Mouse (Mus musculus) left cerebral cortex, adult 9 months (tissue): Measurements from ENCODE around the gene Ppp1r12a.

ENCODE experiments used
- DNase-seq, 2 experiments: peaks; one replicate each; pipeline ENCODE4 v3.0.0; 2022; ENCODE audit warnings: low spot score in 2 of 2

Ppp1r12a gene

DNA sequence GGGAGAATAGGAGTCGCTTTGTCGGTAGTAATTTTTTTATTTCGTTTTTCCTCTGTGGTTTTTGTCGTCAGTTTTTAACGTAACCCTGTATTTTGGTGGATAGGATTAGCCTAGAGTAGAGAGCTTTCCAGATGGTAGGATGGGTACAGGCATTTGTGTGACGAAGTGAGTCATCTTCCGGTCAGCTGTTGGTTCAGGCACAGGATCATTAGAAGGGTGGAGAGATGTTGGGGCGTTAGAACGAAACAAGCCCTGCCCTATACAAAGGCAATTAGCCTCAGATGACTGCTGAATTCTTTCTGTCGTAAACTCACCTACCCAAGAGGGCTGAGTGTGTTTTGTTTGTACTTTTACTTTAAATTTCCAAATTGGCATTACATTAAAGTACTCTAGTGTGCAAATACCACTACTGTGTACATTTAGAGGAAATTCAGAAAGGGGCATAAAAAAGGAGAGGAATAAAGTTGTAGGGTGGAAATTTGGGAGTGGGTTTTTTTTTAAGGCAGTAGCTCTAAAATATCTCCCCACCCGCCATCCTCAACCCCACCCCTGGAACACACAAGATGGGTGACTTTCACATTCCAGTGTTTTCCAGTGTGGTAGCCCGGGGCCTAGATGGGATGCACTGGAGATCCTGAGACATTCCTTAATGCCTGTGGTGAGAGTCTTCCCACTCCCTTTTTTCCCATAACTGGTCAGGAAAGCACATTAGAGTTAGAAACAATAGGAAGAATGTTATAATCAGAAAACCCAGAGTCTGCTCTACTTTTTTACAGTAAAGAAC lies 129.9 kb downstream of the Ppp1r12a start:
- DNase-seq: no peak

DNA sequence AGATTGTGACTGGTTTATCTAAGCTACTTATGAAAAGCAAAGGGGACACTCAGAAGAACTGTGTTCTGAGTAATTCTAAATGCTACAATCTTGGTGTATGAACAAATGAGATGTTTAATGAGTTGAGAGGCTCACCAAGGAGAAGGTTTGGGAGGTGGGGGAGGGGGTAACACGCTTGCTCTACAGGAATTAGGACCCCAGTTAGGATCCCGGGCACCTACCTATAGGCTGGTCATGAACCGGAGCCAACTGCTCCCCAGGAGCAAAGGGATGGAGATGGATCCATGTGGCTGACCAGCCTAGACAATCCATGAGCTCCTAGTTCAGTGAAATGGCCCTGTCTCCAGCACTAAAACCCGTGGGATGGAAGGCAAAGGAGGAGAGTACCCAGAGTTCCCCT lies 130.7 kb downstream of the Ppp1r12a start:
- no peak for DNase-seq

DNA sequence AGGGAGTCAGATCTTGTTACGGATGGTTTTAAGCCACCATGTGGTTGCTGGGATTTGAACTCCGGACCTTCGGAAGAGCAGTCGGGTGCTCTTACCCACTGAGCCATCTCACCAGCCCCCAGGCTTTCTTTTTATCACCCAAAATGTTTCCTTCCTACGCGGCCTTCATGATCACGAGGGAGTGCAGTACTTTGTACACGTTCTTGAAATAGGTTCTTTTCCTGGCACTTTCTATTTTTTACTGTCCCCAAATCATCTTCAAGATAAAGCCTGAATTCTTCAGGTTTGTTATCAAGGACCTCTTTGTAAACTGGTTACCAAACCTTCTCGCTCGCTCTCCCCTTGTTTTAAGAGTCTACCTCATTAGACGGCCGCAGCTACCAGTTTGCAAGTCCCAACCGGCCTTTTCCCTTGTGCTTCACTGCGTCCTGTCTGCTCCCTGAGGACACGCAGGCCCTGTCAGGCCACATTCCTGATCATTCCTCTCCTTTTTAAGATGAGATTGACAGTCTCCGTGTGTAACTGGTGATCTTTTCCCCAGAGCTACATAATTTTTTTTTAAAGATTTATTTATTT lies 131.7 kb downstream of the Ppp1r12a start:
- DNase-seq: peak in 1 of 2 experiments; percentile 34

DNA sequence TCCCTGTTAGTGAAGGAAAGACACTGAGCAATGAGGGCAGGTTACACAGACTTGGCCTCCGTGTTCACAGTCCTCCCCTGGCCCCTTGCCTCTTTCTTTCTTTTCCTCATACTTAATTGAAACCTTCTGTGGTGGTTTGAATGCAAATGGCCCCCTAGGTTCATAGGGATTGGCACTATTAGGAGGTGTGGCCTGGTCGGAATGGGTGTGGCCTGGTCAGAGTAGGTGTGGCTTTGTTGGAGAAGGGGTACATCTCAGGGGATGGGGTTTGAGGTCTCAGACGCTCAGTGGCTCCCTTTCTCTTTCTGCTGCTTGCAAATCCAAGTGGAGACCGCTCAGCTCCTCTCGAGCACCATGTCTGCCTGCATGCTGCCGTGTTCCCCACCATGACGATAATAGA lies 132.8 kb downstream of the Ppp1r12a start:
- DNase-seq: no peak

DNA sequence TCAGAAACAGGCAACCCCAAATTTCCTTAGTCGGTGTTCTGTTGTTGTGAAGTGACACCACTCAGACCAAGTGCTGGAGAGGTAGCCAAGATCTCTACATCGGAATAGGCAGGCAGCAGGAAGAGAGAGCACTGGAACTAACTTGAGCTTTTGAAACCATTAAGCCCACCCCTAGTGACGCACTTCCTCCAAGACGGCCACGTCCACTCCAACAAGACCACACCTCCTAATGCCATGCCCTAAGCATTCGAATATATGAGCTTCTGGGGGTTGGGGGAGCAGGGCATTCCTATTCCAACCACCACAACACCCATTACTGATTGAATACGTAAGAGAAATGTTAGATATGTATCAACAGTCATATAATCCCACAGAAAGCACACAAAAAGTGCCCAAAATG lies 134.5 kb downstream of the Ppp1r12a start:
- no peak for DNase-seq

DNA sequence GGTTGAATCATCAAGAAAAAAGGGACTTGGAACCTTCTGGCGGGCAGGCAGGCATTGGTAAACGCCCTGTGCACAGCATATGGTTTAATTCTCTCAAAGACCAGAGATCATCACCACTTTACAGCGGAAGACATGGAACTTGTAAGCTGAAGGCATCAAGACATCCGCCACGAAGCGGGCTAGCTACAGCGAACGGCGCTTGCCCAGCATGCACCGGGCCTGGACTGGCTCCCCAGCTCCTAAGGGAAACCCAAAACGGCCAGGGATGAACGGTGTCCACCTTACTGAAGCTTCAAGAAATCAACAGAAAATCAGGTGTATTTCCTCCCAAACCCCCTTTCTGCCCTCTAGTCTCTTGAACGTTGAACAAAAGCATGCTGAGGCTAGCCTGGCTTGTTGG lies 136.3 kb downstream of the Ppp1r12a start:
- DNase-seq: no peak

DNA sequence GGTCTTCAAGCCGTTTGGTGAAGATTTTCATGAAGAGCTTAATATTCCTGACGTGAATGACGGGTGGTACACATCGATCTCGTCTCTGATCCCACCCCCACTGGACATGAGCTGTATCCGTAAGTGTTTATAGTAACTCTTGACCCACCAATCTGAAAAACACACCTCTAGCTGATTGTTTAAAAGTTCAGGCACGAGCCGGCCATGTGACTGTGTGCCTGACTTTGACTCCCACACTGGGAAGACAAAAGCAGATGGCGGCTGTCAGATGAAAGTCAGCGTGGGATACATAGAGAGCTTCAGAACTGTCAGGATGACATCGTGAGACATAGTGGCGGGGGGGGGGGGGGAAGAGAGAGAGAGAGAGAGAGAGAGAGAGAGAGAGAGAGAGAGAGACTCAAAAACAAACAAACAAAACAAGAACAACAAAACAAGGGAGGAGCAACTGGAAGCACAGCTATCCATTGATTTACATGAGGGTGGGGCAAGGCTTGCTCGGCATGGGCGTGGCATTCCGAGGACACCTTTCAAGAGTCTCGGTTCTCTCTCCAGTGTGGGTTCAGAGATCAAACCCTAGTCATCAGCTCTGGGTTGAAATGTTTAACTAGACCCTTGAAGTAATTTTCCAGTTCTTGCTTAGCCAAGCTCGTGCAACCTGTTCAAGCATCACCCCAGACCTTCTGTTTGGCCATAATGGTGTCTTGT lies 137.0 kb downstream of the Ppp1r12a start:
- DNase-seq: no peak

DNA sequence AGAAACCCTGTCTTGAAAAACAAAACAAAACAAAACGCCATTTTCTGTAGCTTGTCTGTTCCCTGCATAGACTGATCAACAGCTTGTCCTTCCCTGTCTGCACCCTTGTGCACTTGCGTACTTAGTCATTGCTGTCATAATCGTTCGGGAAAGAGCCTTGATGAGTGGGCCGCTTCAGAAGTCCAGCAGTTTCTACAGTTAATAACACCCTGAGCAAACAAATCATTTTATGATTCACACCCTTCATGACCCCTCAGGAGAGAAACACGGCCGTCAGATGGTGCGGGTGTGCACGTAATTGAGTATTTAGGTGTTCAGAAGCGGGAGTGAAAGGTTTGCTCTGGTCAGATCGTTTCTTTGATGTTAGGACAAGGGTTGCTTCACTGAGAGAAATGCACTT lies 137.8 kb downstream of the Ppp1r12a start:
- DNase-seq: no peak

DNA sequence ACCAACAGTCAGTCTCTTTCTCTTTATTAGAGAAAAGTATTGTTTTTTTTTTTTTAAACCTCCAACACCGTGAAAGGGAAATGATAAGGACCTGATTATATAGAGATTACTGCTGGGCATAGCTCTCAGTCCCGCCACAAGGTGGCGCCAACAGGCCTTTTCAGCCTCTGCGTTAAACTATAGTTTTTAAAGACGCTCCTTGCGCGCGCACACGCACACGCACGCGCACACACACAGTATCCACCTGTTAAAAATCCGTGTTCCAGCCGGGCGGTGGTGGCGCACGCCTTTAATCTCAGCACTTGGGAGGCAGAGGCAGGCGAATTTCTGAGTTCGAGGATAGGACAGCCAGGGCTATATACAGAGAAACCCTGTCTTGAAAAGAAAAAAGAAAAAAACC lies 138.8 kb downstream of the Ppp1r12a start:
- peak in 1 of 2 experiments; percentile 78 for DNase-seq

DNA sequence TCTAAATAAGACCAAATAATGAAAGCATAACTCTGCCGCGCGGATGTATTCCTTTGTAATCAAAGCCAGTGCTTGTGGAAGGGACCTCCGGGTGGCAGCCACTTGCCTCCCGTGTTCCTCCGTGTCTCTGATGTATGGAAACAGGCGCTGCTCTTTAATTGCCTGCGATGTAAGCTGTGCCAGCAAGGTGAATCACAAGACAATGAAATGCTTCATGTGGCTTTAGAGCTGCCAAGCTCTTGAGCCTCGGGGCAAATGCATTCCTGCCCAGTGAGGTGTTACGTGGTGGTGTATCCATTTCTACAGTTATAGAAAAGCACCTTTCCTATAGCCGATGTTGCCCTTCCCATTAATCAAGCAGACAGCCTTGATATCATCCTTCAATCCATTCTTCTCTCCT lies 145.8 kb downstream of the Ppp1r12a start:
- no peak for DNase-seq

DNA sequence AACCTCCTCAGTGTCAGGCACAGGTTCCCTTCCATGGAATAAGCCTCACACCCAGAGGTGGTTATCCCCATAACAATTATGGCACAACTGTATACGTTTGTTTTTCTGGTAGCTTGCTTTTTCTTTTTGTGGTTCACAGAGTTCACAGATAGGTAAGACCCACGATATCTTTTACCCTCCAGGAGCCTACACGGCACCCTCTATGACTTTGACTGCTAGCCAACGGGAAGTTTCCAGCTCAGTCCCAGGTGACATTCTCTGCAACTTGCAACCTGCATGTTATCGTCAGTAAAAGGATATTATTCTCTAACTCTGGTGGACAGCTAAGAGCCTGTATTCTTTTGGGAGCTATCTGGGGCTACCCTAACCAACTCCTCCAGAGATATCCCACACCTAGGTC lies 148.2 kb downstream of the Ppp1r12a start:
- DNase-seq: no peak

DNA sequence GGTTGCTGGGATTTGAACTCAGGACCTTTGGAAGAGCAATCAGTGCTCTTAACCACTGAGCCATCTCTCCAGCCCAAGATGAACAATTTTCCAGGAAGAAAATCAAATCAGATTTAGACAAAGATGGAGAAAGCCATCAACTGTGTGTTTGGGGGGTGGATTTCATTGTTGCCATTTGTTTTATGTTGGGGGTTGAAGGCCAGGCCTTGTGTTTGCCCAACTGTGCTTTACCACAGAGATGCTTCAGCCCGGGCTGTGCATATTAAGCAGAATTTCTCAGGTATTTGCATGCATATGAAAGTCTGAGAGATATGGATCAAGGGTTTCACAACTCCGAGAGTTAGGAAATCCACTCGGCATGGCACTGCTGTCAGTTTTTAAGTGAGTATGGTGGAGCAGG lies 149.4 kb downstream of the Ppp1r12a start:
- DNase-seq: no peak

DNA sequence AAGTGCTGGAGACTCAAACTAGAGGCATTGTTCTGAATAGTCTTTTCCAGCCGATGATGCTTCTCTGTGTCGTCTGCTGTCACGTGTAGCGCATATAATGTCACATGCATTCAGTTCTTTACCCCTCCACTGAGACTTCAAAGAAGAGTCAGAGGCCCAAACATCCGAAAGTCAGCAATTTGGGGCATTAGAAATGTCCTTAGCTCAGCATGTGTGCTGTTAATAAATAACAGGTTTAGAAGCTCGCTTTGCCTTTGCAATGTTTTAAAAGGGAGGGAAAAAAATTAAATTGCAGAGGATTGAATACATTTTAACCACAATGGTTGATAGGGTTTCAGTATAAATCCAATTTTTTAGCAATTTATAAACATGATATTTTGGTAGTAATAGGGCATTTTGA lies 151.9 kb downstream of the Ppp1r12a start:
- DNase-seq: no peak

DNA sequence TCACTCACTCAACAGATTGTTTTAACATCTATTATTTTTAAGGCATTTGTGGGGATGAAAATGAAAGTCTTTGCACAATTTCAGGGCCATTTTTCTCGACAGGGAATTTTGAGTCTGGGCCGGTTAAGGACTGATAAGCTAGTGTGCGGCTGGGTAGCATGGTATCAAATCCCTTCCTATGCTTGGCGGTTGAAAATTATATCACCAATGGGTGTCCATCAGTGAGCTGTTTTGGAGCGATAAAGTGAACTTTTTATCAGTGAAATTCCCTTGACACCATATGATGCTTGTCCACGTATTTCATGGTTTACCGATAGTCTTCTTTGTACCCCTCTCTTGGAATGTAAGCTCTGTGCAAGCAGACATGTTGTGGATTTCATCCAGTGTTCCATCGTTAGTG lies 152.4 kb downstream of the Ppp1r12a start:
- no peak for DNase-seq

DNA sequence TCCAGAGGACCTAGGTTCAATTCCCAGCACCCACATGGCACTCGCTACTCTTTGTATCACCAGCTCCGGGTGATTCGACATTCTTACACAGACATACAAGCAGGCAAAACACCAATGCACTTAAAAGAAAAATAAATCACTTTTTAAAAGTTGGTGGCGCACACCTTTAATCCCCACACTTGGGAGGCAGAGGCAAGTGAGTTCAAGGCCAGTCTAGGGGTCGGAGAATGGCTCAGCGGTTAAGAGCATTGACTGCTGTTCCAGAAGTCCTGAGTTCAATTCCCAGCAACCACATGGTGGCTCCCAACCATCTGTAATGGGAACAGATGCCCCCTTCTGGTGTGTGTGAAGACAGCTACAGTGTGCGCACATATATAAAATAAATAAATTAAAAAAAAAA lies 153.2 kb downstream of the Ppp1r12a start:
- DNase-seq: no peak

DNA sequence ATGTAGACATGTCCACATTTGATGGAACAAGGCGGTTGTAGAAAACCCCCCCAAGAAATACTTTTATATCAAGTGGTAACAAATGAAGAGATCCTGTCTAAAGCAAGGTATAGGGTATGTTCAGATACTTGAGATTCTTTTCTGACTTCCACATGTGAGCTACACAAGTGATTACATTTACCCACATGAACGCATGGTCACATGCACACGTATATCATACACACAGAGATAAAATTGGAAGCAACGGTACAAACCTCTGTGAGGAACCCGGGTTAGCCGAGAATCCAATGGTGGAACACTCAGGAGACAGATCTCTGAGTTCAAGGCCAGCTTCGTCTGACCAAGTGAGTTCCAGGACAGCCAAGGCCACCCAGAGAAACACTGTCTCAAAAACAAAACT lies 166.4 kb downstream of the Ppp1r12a start:
- DNase-seq: no peak

DNA sequence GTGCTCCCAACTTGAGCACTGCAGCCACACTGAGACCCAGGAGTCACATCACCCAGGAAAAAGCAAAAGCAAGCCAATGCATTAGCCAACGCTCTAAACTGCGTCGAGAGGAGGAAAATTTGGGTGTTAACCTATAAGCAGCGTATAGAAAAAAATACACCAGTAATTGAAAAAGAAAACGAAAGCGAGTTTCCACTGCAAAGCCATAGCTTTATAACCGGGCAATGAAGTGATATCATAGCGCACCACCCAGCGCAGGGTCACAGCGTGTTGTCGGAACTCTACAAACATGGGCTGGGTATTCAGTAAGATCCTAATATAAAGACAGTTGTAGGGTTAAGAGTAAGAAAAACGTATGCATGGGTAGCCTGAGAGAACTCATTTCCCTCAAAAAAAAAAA lies 167.0 kb downstream of the Ppp1r12a start:
- DNase-seq: no peak

DNA sequence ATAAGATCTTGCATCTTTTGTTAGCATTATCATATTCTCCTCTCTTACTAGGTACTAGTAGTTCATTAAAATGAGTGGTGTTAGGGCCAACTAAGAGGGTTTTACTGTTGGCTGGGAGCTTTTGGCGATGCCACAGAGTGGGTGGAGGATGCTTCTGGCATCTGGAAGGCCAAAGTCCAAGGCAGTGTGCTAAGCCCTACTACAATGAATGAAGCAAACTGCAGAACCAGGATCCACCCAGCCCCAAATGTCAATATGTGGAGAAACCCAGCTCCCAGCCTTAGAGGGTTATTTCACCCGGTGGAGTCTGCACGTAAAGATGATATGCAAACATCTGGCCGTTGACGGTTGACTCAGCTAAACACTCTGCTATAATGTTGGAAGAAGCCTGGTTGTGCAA lies 167.8 kb downstream of the Ppp1r12a start:
- no peak for DNase-seq

DNA sequence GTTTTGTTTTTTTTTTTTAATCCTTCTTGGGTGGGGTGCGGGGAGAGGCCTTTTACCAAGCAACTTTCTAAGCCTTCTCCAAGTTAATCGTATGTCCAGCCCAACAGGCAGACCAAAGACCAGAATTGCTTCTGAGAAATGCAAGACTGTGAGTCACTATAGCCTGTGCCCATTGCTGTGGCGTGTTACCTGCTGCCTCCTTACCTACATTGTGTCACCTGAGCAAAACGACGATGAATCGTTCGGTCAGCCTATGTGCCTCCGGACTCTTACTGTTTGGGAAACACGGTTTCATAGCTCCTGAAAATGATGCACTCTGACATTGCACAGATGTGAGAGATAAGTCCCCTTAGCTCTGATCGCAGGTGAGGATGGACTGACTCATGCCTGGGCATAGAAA lies 169.0 kb downstream of the Ppp1r12a start:
- no peak for DNase-seq

DNA sequence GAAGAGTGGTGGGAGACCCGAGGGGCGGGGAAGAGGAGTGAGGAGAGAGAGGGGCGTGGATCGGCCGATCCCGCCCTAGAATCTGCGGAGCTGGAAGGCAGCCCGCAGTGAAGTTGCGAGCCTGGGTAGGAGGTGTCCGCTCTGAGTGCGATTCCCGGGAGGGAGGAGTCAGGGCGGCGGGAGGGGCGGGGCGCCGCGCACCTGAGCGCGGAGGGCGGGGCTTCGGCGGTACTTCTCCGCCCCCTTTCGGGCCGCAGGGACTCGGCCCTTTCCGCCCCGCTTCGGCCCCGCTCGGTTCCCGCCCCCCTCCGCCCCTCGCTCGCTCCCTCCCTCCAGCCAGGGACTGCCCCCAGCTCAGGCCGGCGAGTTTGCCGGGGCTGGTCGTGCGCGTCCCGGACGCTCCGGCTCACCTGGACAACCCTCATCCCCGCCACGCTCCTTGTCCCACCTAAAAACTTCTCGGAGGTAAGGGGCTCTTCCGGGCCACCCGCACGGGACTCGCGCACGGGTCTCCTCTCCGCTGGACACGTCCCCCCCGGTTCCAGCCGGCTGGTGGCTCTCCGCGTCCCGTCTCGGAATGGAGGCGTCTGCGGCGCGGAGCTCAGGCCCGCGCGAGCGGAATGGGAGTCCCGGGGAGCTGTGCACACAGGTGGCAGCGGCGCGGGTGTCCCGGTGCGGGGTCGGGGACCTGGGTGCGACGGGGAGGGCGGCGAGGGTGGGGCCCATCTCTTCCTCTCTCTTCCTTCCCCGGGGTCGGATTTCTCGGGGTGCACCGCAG lies 170.0 kb downstream of the Ppp1r12a start, which contains the start of gene Pawr:
Gene Pawr, plus strand, starts transcription at position 338 of the 778 bp plus-strand sequence.
- DNase-seq: peak in 1 of 2 experiments; percentile 12

DNA sequence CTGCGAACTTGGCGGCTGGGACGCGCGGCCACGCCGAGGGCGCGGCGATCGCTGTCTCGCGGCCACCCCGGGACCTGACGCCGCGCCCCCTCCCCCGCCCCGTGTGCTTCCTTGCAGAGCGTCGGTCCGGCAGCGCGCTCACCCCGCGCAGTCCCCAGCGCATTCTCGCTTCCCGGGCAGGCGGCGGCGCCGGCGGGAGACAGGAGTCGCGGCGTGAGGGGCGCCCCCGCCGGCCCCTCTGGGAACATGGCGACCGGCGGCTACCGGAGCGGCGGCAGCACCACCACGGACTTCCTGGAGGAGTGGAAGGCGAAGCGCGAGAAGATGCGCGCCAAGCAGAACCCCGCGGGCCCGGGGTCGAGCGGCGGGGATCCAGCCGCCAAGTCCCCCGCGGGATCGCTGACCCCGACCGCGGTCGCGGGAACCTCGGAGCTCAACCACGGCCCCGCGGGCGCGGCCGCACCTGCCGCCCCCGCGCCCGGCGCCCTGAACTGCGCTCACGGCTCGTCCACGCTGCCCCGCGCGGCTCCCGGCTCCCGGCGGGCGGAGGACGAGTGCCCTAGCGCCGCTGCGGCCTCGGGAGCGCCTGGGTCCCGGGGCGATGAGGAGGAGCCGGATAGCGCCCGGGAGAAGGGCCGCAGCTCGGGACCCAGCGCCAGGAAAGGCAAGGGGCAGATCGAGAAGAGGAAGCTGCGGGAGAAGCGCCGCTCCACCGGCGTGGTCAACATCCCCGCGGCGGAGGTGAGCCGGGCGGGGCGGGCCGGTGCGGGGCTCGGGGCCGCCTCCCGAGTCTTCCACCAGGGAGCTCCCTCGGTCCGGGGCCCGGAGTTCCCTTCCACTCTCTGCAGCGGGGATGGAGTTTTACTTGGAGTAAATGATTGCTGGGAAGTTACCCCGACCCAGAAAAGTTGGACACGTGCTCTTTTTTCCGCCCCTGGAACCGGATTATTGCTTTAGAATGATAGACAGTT lies 170.9 kb downstream of the Ppp1r12a start:
- DNase-seq: no peak
